8 mouse cellular contexts compared by ENCODE assay signal in genomic region chr11:88693002-88693769, GRCm38 (mm10). TPM values are rescaled to one million over a fixed set of nuclear protein-coding genes. Genes with fewer than 3 reads are reported as not detected.
DNase-seq lines count a peak whose midpoint lies in the region; ATAC-seq lines count a peak whose summit lies in the region.

No protein-coding gene starts in this region.

- 47% methylated on average over 13 of the region's 13 CpGs for WGBS in heart, embryonic 15.5 days
- WGBS in hindbrain, embryonic 14.5 days = 28% methylated on average over 13 of the region's 13 CpGs
- WGBS in midbrain, embryonic 15.5 days = 27% methylated on average over 13 of the region's 13 CpGs

- DNase-seq in heart, adult 18-20 months = no peak
- peak; percentile 58 for DNase-seq in ZHBTc4 (ENCODE audit: low read depth, low spot score)
- DNase-seq in hindbrain, embryonic 14.5 days (ENCODE audit: low spot score) = no peak
- no peak for DNase-seq in gastrocnemius, postnatal 36 days
- no peak for DNase-seq in right cerebral cortex, postnatal 4 days
- DNase-seq in frontal cortex, postnatal 36 days (ENCODE audit: low spot score in 2 of 2) = no peak

- no peaks in the 10 kb centered on the region for H3K27me3 ChIP-seq in heart, embryonic 15.5 days
- no peaks in the 10 kb centered on the region for H3K27me3 ChIP-seq in hindbrain, embryonic 14.5 days (ENCODE audit: control insufficient read depth, insufficient read depth, low read length)
- H3K27me3 ChIP-seq in midbrain, embryonic 15.5 days (replicated peaks) = no peaks in the 10 kb centered on the region

- H3K4me2 ChIP-seq in heart, embryonic 15.5 days = peak overlapping the region; percentile 24; the same call in 1 of the 2 replicates
- no peak overlapping the region for H3K4me2 ChIP-seq in hindbrain, embryonic 14.5 days (replicated peaks)
- H3K4me2 ChIP-seq in midbrain, embryonic 15.5 days = peak overlapping the region; percentile 8; the same call in 1 of the 2 replicates

- H3K27ac ChIP-seq in heart, embryonic 15.5 days = peak overlapping the region; percentile 64
- peak overlapping the region; percentile 38 for H3K27ac ChIP-seq in hindbrain, embryonic 14.5 days
- 0 out of 2 replicates have a peak overlapping the region, but pooled peaks have one; percentile 22 for H3K27ac ChIP-seq in midbrain, embryonic 15.5 days

- ATAC-seq in heart, embryonic 15.5 days (replicated peaks; ENCODE audit: insufficient number of reproducible peaks, insufficient read depth, low FRiP score, low read depth) = no peak
- no peak for ATAC-seq in hindbrain, embryonic 14.5 days (ENCODE audit: low FRiP score)
- no peak for ATAC-seq in midbrain, embryonic 15.5 days (replicated peaks)

- H3K4me1 ChIP-seq in heart, embryonic 15.5 days (replicated peaks) = peaks cover 75% of the 10 kb centered on the region
- H3K4me1 ChIP-seq in hindbrain, embryonic 14.5 days (replicated peaks; ENCODE audit: control insufficient read depth, insufficient read depth, low read length) = peaks cover 73% of the 10 kb centered on the region
- H3K4me1 ChIP-seq in midbrain, embryonic 15.5 days = peaks cover 82% of the 10 kb centered on the region

- no peaks in the 10 kb centered on the region for H3K9me3 ChIP-seq in heart, embryonic 15.5 days (replicated peaks)
- H3K9me3 ChIP-seq in hindbrain, embryonic 14.5 days (ENCODE audit: control insufficient read depth, low read length) = no peaks in the 10 kb centered on the region
- H3K9me3 ChIP-seq in midbrain, embryonic 15.5 days = no peaks in the 10 kb centered on the region

- intact Hi-C loops in gastrocnemius, postnatal 36 days (cut with DNase I) = no loop called here

- H3K9ac ChIP-seq in heart, embryonic 15.5 days = peak overlapping the region; percentile 34
- H3K9ac ChIP-seq in hindbrain, embryonic 14.5 days = no peak overlapping the region; the same call in 1 of the 2 replicates
- H3K9ac ChIP-seq in midbrain, embryonic 15.5 days = no peak overlapping the region

- H3K4me3 ChIP-seq in heart, embryonic 15.5 days = no peak overlapping the region
- H3K4me3 ChIP-seq in hindbrain, embryonic 14.5 days (replicated peaks; ENCODE audit: low read length) = no peak overlapping the region
- H3K4me3 ChIP-seq in midbrain, embryonic 15.5 days = no peak overlapping the region

- 0 out of 2 replicates have a peak, but pooled peaks cover 9% of the 10 kb centered on the region for H3K36me3 ChIP-seq in heart, embryonic 15.5 days
- 0 out of 2 replicates have a peak, but pooled peaks cover 10% of the 10 kb centered on the region for H3K36me3 ChIP-seq in hindbrain, embryonic 14.5 days (replicated peaks; ENCODE audit: control insufficient read depth, insufficient read depth)
- H3K36me3 ChIP-seq in midbrain, embryonic 15.5 days (replicated peaks) = no peaks in the 10 kb centered on the region

RNA-seq across cellular contexts. Expression of gene Msi2, which starts 25.1 kb away (rescaled TPM):
- 17.2 and 19.6 TPM in 2 replicates for polyA plus RNA-seq in heart, embryonic 15.5 days (2015; fragmentation: Nextera tagmentation; extraction: Ambion mirVana)
- total RNA-seq in heart, adult 18-20 months (2021) = 100 to 1,000 TPM; 179 to 203 TPM
- polyA plus RNA-seq in hindbrain, embryonic 14.5 days (2014; fragmentation: Nextera tagmentation; extraction: Ambion mirVana) = 22.4 and 26.5 TPM in 2 replicates
- 32.0 and 33.6 TPM in 2 replicates for polyA plus RNA-seq in midbrain, embryonic 15.5 days (2015; fragmentation: Nextera tagmentation; extraction: Ambion mirVana)
- 100 to 1,000 TPM; 178 to 179 TPM for total RNA-seq in gastrocnemius, postnatal 36 days (2021)
